Mouse (Mus musculus) limb, embryonic 15.5 days (tissue): ENCODE measurements at regions not wholly inside any gene's neighbourhood (a gene's known extent, or its start where the extent isn't known, plus 50 kb on each side); places are given as distances from the start of the nearest gene placed in this dataset.

Source experiments
- ATAC-seq: fragments of 200-750 bp; cut with Nextera tagmentation; 2 replicates; pipeline ENCODE4 v1.8.0; 2017; ENCODE audit warnings: low read depth, moderate TSS enrichment; ENCODE audit not compliant: insufficient number of reproducible peaks, low FRiP score, low TSS enrichment
- H3K27ac ChIP-seq: fragments of 300-500 bp; sonication (generic); 2 replicates; pipeline ENCODE4 v1.5.1; 2015; ENCODE audit warnings: moderate library complexity, mild to moderate bottlenecking, inconsistent platforms
- H3K27me3 ChIP-seq: fragments of 300-500 bp; sonication (generic); 2 replicates; pipeline ENCODE4 v1.6.1; 2015; ENCODE audit warnings: inconsistent platforms
- H3K36me3 ChIP-seq: fragments of 300-500 bp; sonication (generic); 2 replicates; pipeline ENCODE4 v1.6.1; 2015; ENCODE audit warnings: inconsistent platforms
- H3K4me1 ChIP-seq: fragments of 300-500 bp; sonication (generic); 2 replicates; pipeline ENCODE4 v1.6.1; 2015; ENCODE audit warnings: inconsistent platforms
- H3K4me2 ChIP-seq: fragments of 300-500 bp; sonication (generic); 2 replicates; pipeline ENCODE4 v1.6.1; 2015; ENCODE audit warnings: mild to moderate bottlenecking, inconsistent platforms
- H3K4me3 ChIP-seq: fragments of 300-500 bp; sonication (generic); 2 replicates; pipeline ENCODE4 v1.5.1; 2015; ENCODE audit warnings: mild to moderate bottlenecking, inconsistent platforms
- H3K9ac ChIP-seq: fragments of 300-500 bp; sonication (generic); 2 replicates; pipeline ENCODE4 v1.6.1; 2015; ENCODE audit warnings: inconsistent platforms
- H3K9me3 ChIP-seq: fragments of 300-500 bp; sonication (generic); 2 replicates; pipeline ENCODE4 v1.6.1; 2016; ENCODE audit warnings: inconsistent platforms
- WGBS: fragments of 180-500 bp; shearing (Covaris S2); methylation state at CpG from one replicate; pipeline ENCODE4 v1.1.7; 2015; 5-methylcytosine and 5-hydroxymethylcytosine counted together

DNA sequence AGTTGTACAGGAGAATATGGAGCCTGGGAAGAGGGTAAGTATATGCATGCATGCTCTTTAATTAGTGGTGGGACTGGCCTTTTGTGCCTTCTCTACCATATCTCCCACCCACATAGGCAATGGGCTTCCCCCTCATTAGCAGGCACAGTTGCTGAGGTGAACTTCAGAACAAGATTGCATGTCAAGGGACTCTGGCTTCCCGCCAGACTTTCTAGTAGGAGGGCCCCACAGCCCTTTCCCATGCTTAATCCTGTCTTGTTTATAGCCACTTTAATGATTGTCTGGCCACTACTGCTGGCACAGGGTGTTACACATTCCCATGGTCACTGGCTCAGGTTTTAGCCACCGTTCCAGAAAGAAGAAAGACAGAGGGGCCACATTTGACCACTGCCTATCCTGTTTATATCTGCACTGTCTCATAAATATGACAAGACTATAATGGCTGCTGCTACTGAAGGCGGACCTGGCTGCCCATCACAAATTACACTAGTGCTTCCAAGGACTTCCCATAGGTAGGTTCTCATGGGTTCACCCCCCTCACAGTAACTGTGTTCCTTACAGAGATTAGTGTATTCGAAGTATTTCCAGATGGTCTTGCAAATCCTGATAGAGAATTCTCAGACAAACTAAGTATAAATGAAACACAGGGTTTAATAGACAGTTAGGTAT is 362.6 kb downstream of the Fat4 start:
- H3K27ac ChIP-seq, result no peak overlapping the region
- 40% methylated on average over 4 of the region's 4 CpGs for WGBS
- no peaks in the 10 kb centered on the region for H3K36me3 ChIP-seq
- no peak overlapping the region for H3K4me2 ChIP-seq
- H3K4me1 ChIP-seq, result peaks cover 8% of the 10 kb centered on the region
- H3K27me3 ChIP-seq, result no peaks in the 10 kb centered on the region
- no peak overlapping the region for H3K4me3 ChIP-seq
- no peak for ATAC-seq
- H3K9ac ChIP-seq, result no peak overlapping the region
- H3K9me3 ChIP-seq, result no peaks in the 10 kb centered on the region

DNA sequence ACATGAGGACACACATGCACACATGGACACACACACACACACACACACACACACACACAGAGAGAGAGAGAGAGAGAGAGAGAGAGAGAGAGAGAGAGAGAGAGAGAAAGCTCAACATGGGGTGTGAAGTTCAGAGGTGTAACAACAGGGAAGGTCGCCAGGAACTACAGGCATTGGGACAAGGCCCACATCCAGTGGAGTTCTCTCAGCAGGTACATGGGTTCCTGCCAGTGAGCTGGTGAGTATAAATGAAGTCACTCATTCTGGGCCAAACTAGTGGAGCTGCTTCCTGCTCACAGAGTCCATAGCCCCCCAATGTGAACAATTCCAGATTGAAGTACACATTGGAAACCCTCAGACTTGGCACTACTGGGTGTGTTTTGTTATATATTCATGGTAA is 366.3 kb downstream of the Fat4 start:
- Histone ChIP-seq H3K27ac (no peak overlapping the region), H3K9me3 (no peaks in the 10 kb centered on the region), H3K4me3 (no peak overlapping the region), H3K4me1 (peaks cover 8% of the 10 kb centered on the region), H3K4me2 (no peak overlapping the region), H3K36me3 (no peaks in the 10 kb centered on the region), H3K9ac (no peak overlapping the region), H3K27me3 (no peaks in the 10 kb centered on the region)
- WGBS, result 47% methylated on average over 1 of the region's 1 CpGs
- ATAC-seq, result no peak

DNA sequence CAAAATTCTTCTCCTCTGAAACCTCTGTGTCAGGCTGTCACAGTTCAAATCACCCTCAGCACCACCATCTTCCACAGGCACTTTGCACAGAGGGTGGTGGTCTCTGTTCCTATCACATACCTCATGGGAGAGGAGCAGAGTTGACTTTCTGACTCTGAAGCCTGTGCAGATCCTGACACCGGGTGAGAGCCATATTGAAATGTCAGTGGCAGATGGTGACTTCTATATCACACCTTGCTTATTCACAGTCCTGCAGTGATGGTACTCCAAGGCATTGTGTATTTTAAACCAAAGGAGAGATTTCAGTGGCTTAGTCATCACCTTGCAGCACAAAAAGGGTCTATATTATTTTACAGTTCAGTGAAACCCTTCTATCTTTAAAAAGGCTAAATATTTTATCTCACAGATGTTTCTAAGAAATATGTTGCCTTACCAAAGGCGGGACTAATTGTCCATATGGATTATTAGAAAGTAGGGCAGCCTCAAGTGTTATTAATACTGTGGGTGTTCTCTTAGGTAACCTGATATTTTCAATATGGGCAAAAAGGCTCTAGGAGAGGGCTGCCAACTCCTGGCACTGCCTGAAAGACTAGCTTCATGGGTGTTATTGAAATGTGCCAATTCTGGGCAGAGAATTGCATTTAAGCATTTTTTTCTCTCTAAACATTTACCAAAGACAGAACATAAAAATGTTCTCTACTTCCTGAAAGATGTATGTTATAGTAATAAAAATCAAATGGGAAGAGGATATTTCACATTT is 378.1 kb downstream of the Fat4 start:
- Histone ChIP-seq H3K4me2 (no peak overlapping the region), H3K36me3 (no peaks in the 10 kb centered on the region), H3K9ac (no peak overlapping the region), H3K4me1 (no peaks in the 10 kb centered on the region), H3K27ac (no peak overlapping the region), H3K4me3 (no peak overlapping the region), H3K27me3 (no peaks in the 10 kb centered on the region), H3K9me3 (no peaks in the 10 kb centered on the region)
- WGBS, result 50% methylated on average over 2 of the region's 2 CpGs
- no peak for ATAC-seq

DNA sequence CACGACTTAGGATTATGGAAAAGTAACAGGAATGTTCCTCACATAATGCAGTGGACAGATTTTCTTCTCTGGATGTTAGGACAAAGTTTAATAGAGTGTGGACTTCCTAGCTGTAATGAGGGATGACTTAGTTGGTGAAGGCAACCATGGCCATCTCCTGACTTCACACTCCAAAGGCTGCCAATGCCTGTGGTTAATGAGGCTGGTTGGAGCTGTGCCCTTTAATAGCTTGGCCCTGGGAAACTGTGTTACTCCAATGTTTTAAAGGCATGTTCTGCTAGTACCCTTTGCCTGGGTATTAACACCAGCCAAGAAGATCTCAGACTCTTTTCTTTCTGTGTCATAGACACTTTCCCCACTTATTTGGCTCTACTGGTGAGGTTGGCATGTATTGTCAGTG is 378.9 kb downstream of the Fat4 start:
- 64% methylated on average over 1 of the region's 1 CpGs for WGBS
- H3K9me3 ChIP-seq, result no peaks in the 10 kb centered on the region

DNA sequence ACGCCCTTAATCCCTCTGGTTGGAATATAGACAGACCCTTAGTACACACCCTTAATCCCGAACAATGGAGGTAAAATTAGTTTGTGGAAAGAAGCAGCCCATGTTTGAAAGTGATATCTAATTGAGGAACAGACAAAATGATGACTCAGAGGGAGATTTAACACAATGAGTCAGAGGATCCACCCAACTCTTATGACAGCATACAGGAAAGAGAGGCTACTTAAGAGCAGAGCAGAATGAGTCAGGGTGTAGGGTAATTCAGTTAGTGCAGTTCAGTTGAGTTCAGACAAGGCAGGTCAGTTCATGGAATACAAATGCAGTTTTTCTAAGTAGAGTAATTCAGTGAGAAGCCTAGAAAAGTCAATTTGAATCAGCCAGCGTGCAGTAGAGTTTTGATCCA is 382.6 kb downstream of the Fat4 start:
- ATAC-seq, result no peak
- no peak overlapping the region for H3K27ac ChIP-seq
- WGBS, result 90% methylated on average over 3 of the region's 3 CpGs
- H3K4me2 ChIP-seq, result no peak overlapping the region
- no peak overlapping the region for H3K9ac ChIP-seq
- no peaks in the 10 kb centered on the region for H3K9me3 ChIP-seq
- H3K4me1 ChIP-seq, result 0 out of 2 replicates have a peak, but pooled peaks cover 3% of the 10 kb centered on the region
- no peaks in the 10 kb centered on the region for H3K27me3 ChIP-seq
- no peak overlapping the region for H3K4me3 ChIP-seq
- H3K36me3 ChIP-seq, result no peaks in the 10 kb centered on the region

More for the DNA sequence above, 378.9 kb downstream of the Fat4 start:
- H3K4me1 ChIP-seq, result no peaks in the 10 kb centered on the region
- H3K27ac ChIP-seq, result no peak overlapping the region
- H3K4me2 ChIP-seq, result no peak overlapping the region
- H3K9ac ChIP-seq, result no peak overlapping the region
- no peaks in the 10 kb centered on the region for H3K36me3 ChIP-seq
- H3K27me3 ChIP-seq, result no peaks in the 10 kb centered on the region
- no peak for ATAC-seq
- no peak overlapping the region for H3K4me3 ChIP-seq

DNA sequence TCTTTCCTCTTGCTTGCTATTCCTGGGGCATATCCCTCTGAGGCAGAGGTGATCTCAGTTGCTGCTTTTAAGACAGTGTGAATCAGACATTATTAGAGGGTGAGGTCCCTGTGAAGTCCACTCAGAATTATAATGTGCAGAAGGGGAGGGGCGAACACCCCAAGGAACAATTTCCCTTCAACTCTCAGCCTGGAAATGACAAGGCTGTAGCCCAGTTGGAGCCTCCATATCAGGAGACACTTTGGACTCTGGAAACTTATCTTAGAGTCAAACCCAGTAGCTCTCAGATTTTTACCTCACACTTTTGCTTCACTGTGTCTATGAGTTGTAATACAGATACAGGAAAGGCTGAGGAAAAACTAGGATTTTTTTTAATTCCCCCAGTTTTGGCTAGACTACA is 385.9 kb downstream of the Fat4 start:
- 0 out of 2 replicates have a peak, but pooled peaks cover 3% of the 10 kb centered on the region for H3K4me1 ChIP-seq
- H3K9me3 ChIP-seq, result no peaks in the 10 kb centered on the region
- no peaks in the 10 kb centered on the region for H3K27me3 ChIP-seq
- H3K9ac ChIP-seq, result no peak overlapping the region
- no peak overlapping the region for H3K4me3 ChIP-seq
- H3K36me3 ChIP-seq, result no peaks in the 10 kb centered on the region
- no peak overlapping the region for H3K4me2 ChIP-seq
- no peak for ATAC-seq
- no peak overlapping the region for H3K27ac ChIP-seq
- 84% methylated on average over 1 of the region's 1 CpGs for WGBS

DNA sequence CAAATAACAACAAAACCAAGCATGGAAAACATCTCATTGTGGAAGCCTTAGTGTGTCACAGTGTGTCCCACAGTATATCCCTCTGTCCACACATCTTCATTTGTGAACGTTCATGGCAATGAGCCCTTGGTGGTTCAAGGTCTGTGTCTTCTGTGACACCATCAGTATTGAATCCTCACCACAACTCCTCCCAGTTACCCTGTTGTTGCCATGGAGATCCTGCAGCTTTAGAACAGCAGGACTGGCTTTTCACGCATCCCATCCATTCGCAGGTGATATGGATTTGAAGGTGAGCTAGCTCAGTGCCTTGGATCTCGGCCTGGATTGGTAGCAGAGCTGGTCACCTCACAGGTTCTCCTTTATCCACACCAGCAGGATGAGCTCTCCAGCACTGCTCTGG is 390.2 kb downstream of the Fat4 start:
- Histone ChIP-seq H3K27ac (no peak overlapping the region), H3K4me1 (no peaks in the 10 kb centered on the region)

DNA sequence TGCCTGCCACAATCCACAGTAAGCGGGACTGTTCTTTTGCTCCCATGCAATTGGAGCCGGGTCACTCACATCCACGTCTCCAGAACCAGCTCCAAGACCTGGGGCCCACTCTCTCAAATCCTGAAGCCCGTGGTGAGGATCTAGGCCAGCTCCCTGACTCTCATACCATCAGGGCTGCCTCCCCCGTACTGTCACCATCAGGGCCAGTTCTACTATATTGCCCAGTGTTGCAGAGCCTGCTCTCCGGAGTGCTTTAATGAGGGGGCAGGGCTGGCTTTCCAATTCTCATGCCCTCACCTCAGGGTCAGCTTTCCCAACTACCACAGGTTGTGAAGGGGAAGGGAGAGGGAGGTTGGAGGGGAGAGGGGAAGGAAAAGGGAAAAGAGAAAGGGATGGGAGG is 390.6 kb downstream of the Fat4 start:
- Histone ChIP-seq H3K4me2 (no peak overlapping the region), H3K36me3 (no peaks in the 10 kb centered on the region), H3K9me3 (no peaks in the 10 kb centered on the region), H3K27me3 (no peaks in the 10 kb centered on the region), H3K9ac (no peak overlapping the region), H3K4me1 (no peaks in the 10 kb centered on the region), H3K4me3 (no peak overlapping the region), H3K27ac (no peak overlapping the region)
- no peak for ATAC-seq
- WGBS, result 76% methylated on average over 6 of the region's 6 CpGs

More for the DNA sequence above, 390.2 kb downstream of the Fat4 start:
- H3K36me3 ChIP-seq, result no peaks in the 10 kb centered on the region
- WGBS, result 81% methylated on average over 4 of the region's 4 CpGs
- H3K9me3 ChIP-seq, result no peaks in the 10 kb centered on the region
- H3K27me3 ChIP-seq, result no peaks in the 10 kb centered on the region
- no peak overlapping the region for H3K4me3 ChIP-seq
- ATAC-seq, result no peak
- H3K4me2 ChIP-seq, result no peak overlapping the region
- H3K9ac ChIP-seq, result no peak overlapping the region

DNA sequence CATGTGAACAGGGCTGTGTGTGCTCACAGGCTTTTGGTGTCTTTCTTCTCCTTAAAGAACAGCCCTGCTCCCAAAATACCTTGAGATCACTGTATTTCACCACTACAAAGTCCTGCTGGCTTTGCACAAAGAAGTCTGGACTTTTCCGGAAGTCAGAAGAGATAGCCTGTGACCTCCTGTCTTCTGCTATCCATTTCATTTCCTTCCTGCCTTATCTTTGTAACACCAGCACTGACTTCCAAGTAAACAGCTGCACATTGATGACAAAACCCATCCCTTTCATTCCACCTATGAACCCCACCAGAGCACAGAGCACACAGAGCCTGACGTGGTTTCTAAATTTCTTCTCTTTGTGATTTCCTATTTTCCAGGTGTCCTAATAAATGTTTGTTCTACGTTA is 408.5 kb downstream of the Fat4 start:
- ATAC-seq, result no peak
- Histone ChIP-seq H3K4me3 (no peak overlapping the region), H3K27ac (no peak overlapping the region), H3K4me2 (no peak overlapping the region), H3K27me3 (no peaks in the 10 kb centered on the region), H3K9me3 (no peaks in the 10 kb centered on the region), H3K36me3 (no peaks in the 10 kb centered on the region), H3K9ac (no peak overlapping the region), H3K4me1 (0 out of 2 replicates have a peak, but pooled peaks cover 2% of the 10 kb centered on the region)
- 76% methylated on average over 3 of the region's 3 CpGs for WGBS

DNA sequence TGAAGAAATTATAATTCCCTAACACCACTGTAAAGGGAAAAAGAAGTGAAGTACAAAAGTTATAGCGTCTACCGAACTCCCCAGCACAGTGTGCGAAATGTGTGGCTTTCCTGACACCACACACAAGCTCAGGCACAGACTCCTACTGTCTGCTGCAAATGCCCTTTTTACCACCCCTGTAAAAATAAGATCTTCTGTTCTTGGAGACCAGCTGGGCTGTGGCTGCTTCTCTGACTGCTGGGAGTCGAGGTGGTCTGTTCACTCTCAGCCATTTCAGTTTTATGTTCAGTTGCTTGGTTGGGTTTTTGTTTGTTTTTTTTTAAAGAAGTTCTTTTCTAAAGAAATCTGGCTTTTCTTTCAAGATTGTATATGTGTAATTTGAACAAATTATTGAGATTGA is 409.5 kb downstream of the Fat4 start:
- no peak for ATAC-seq
- Histone ChIP-seq H3K27me3 (no peaks in the 10 kb centered on the region), H3K4me2 (no peak overlapping the region), H3K9me3 (no peaks in the 10 kb centered on the region), H3K9ac (no peak overlapping the region), H3K36me3 (no peaks in the 10 kb centered on the region), H3K27ac (no peak overlapping the region), H3K4me3 (no peak overlapping the region), H3K4me1 (0 out of 2 replicates have a peak, but pooled peaks cover 2% of the 10 kb centered on the region)
- WGBS, result 39% methylated on average over 4 of the region's 4 CpGs

DNA sequence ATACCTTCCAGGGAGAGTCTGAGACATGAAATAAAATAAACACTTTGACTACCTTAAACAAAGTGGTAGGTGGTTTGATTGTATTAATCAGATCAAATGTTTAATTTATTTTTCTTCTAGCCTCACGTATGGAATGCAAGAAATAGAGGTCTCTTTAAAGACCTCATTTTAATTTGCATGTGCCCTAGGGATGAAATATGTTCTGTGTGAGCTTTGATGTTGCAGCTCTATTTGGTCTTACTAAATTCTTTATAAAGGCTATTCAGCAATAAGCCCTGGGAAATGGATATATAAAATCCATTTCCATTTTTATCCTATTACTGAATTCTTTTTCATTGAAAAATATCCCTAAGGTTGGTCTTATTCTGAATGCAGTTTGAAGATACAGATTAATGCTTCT is 422.7 kb downstream of the Fat4 start:
- H3K4me2 ChIP-seq, result no peak overlapping the region
- H3K9me3 ChIP-seq, result no peaks in the 10 kb centered on the region
- H3K4me3 ChIP-seq, result no peak overlapping the region
- WGBS, result 50% methylated on average over 1 of the region's 1 CpGs
- H3K27ac ChIP-seq, result no peak overlapping the region
- ATAC-seq, result no peak
- no peaks in the 10 kb centered on the region for H3K27me3 ChIP-seq
- H3K36me3 ChIP-seq, result no peaks in the 10 kb centered on the region
- no peak overlapping the region for H3K9ac ChIP-seq
- no peaks in the 10 kb centered on the region for H3K4me1 ChIP-seq

DNA sequence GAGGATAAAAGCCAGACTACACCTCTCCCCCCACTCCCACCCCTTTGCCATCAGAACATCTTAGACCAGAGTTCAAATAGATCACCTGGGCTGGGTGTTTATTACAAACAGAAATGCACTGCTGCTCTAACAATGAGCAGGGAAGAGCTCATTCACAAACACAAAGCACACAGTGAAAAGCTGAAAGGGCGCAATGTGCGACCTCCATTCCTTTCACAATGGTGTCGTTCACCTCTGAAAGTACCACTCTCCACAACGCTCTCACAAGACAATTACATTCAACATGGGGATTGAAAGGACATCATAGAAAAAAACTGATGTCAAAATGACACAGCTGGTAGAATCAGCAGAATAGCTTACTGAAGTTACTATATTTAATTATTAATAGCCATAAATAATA is 426.8 kb downstream of the Fat4 start:
- H3K4me1 ChIP-seq, result no peaks in the 10 kb centered on the region
- no peak overlapping the region for H3K9ac ChIP-seq
- H3K36me3 ChIP-seq, result no peaks in the 10 kb centered on the region
- H3K27me3 ChIP-seq, result no peaks in the 10 kb centered on the region
- ATAC-seq, result no peak
- WGBS, result 92% methylated on average over 4 of the region's 4 CpGs
- H3K4me3 ChIP-seq, result no peak overlapping the region
- no peak overlapping the region for H3K27ac ChIP-seq
- no peak overlapping the region for H3K4me2 ChIP-seq
- H3K9me3 ChIP-seq, result no peaks in the 10 kb centered on the region
